Mouse (Mus musculus) spleen, postnatal 14 days (tissue): ENCODE results near the gene Agap3.

Experiments
- DNase-seq, 2 experiments: peaks; one replicate each; pipeline ENCODE4 v3.0.0; 2021 to 2022; ENCODE audit warnings: low spot score in 2 of 2

Agap3 gene

GRCm38 (mm10) chr5:24428596-24428995 is 23.4 kb upstream of the Agap3 start:
- DNase-seq: no peak

GRCm38 (mm10) chr5:24433993-24434392 is 18.0 kb upstream of the Agap3 start:
- DNase-seq: no peak

GRCm38 (mm10) chr5:24441187-24441586 is 10.8 kb upstream of the Agap3 start:
- no peak for DNase-seq

- no peak for DNase-seq
Observed at GRCm38 (mm10) chr5:24442029-24442428, 9.9 kb upstream of the Agap3 start.

GRCm38 (mm10) chr5:24443204-24443603 is 8.8 kb upstream of the Agap3 start:
- DNase-seq: no peak

- DNase-seq: no peak
Observed at GRCm38 (mm10) chr5:24443927-24444326, 8.1 kb upstream of the Agap3 start.

- peak; percentile 84 to 89 for DNase-seq
Observed at GRCm38 (mm10) chr5:24444746-24445427, 7.1 kb upstream of the Agap3 start, which contains the start of gene Fastk. Gene Fastk (minus strand): TSS chr5:24445287.

GRCm38 (mm10) chr5:24445428-24446080 is 6.4 kb upstream of the Agap3 start:
- no peak for DNase-seq

- no peak for DNase-seq
Observed at GRCm38 (mm10) chr5:24446630-24447029, 5.3 kb upstream of the Agap3 start.

GRCm38 (mm10) chr5:24447624-24448298 is 4.2 kb upstream of the Agap3 start, which contains the start of gene Tmub1:
Gene Tmub1 (minus strand): TSS chr5:24447854.
- DNase-seq: peak; percentile 62 to 79

- peak; percentile 56 to 63 for DNase-seq
Observed at GRCm38 (mm10) chr5:24451264-24452029, 530 bp upstream of the Agap3 start.

- no peak for DNase-seq
Observed at GRCm38 (mm10) chr5:24452691-24453233, 785 bp downstream of the Agap3 start.

- no peak for DNase-seq
Observed at GRCm38 (mm10) chr5:24453283-24453984, 1.5 kb downstream of the Agap3 start.

GRCm38 (mm10) chr5:24453985-24454303 is 2.0 kb downstream of the Agap3 start:
- no peak for DNase-seq

- no peak for DNase-seq
Observed at GRCm38 (mm10) chr5:24455076-24455475, 3.1 kb downstream of the Agap3 start.

GRCm38 (mm10) chr5:24455613-24456012 is 3.6 kb downstream of the Agap3 start:
- DNase-seq: no peak

- DNase-seq: no peak
Observed at GRCm38 (mm10) chr5:24466762-24467161, 14.8 kb downstream of the Agap3 start.

GRCm38 (mm10) chr5:24470600-24470999 is 18.6 kb downstream of the Agap3 start:
- DNase-seq: peak; percentile 48 to 64

GRCm38 (mm10) chr5:24472884-24473619 is 21.1 kb downstream of the Agap3 start:
- no peak for DNase-seq

- DNase-seq: no peak
Observed at GRCm38 (mm10) chr5:24474025-24474722, 22.2 kb downstream of the Agap3 start.
